Mouse (Mus musculus): ENCODE data around the gene Tef.

The Tef gene

DNA sequence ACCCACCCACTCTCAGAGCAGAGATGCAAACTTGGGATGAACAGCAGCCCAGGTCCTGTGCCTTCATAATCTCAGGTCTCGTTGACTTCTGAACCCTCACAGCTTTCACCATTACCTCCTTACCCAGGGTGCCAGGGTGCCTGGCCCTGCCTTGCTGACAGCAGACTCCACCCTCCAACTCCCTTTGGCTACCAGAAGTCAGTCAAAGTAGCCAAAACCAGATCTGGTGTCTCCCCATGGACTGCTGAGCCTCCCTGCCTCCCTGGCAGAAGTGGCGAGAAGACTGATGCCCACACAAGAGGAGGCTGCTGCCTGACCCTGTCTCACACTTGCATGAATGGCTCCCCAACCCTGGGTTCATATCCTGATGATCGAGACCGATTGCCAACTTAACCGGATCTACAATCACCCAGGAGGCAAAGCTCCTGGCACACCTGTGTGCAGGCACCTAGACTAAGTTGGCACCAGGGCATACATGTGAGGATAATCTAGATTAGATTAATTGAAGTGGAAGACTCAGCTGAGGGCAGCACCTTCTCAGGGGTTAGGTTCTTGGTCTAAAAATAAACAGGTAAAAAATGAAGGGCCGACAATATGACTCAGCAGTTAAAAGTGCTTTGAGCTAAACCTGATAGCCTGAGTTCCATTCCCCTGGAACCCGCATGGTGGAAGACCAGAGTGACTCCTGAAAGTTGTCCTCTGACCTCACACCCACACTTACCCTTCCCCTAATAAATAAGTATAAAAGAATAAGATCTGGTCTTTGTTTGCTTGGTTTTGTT, 26.4 kb downstream of the Tef start:
- DNase-seq (ENCODE audit: low spot score): no peak

DNA sequence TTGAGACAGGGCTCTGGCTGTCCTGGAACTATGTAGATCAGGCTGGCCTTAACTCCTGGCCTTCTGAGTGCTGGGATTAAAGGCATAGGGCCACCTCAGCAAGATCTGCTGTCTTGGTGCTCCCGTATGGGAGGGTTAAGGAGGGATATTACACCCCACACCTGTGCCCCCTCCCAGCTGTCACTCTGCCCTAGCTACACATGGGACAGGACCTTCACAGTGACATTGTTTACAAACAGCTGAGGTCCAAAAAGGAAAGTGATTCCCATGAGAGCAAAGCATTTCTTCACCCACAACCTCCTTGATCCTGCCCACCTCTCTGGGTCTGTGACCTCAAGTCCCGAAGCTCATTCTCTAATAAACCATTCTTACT, 27.0 kb downstream of the Tef start:
- DNase-seq (ENCODE audit: low spot score): no peak

- DNase-seq (ENCODE audit: low spot score): no peak
Observed at GRCm38 (mm10) chr15:81830530-81830929, 28.3 kb downstream of the Tef start.

DNA sequence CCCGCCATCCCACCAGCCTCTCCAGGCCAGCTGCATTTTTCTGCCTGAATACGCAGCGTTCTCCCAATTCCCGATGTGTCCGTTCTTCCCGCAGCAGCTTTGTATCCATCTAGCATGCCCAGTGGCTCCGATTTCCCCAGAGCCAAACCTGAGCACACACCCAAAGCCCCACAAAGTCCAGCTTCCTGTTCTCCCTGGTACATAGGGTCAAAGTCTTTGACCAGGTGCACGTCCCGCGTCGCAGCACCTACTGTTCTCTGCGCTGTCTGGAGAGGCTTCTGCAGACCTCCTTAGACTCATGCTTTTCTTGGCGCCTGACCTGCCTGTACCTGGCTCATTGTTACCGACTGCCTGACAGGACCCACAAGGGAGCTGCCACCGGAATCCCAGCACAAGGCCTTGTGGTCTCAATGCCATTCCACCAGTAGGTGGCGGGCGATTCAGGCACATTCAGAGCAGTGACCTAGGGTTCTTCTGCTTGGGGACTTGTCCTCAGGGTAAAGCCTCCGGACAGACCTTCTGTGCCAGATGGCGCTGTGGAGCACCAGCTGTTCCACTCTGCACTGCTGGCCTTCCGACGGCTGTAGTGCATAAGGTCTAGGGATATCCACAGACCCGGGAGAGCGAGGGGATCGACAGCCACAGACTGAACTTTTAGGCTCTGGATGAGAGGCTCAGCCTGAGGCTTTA, 29.1 kb downstream of the Tef start:
- peak; percentile 85 for DNase-seq (ENCODE audit: low spot score)

DNA sequence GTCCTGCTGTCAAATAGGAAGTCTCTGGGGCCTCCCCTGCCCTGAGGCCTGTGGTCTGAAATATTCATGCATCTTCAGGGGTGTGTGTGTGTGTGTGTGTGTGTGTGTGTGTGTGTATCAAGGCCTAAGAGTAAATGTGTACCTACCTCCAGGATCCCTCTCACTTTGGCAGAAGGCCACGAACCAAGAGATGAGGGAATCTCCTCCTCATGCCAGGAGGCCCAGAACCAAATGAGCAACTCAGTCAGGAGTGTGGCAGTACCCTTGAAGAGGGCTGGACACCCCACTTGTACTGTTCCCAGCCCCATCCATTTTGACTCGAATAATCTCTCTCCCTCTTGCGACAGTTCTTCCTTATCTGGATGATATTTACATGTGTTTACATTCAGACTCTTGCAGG, 30.0 kb downstream of the Tef start:
- no peak for DNase-seq (ENCODE audit: low spot score)

GRCm38 (mm10) chr15:81833481-81833880, 31.3 kb downstream of the Tef start:
- no peak for DNase-seq (ENCODE audit: low spot score)

- no peak for DNase-seq (ENCODE audit: low spot score)
Observed at GRCm38 (mm10) chr15:81834171-81834841, 32.1 kb downstream of the Tef start.

DNA sequence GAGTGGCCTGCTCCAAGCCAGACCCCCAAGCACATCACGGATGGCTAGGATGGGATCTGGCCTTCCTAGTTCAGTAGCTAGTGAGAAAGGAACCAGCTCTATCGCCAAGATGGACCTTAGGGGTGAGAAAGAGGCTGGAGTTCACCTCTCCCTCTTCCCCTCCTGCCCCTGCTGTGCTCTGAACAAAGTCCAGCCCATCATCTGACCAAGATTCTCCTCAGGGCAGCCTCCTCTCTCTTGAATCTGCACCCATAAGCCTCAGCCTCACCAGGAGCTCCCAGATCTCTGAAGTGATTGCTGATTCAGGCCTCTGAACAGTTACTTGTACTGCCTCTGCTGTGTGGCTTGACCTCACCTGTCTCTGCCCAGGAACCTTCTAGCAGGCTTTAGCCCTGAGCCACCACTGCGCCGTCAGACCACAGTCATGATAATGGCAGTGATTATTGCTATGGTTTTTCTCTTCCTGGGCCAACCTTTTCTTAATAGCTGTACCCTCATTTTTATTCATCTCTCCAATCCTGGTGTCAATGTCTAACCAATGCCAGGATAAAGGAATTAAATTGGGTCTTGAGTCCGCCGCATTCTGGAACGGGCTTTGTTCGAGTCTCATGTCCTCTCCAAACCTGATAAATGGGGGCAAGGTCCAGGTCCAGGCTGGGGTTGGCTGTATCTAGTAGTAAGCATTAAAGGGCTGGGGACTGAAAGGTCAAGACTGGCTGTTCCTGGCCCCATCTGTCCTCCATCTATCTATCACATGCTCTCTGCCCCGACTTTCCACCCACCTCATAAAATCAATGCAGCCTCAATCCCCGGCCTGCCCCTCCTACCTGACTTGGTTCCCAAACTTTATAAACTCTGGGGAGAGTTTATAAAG, 33.0 kb downstream of the Tef start:
- DNase-seq (ENCODE audit: low spot score): no peak

DNA sequence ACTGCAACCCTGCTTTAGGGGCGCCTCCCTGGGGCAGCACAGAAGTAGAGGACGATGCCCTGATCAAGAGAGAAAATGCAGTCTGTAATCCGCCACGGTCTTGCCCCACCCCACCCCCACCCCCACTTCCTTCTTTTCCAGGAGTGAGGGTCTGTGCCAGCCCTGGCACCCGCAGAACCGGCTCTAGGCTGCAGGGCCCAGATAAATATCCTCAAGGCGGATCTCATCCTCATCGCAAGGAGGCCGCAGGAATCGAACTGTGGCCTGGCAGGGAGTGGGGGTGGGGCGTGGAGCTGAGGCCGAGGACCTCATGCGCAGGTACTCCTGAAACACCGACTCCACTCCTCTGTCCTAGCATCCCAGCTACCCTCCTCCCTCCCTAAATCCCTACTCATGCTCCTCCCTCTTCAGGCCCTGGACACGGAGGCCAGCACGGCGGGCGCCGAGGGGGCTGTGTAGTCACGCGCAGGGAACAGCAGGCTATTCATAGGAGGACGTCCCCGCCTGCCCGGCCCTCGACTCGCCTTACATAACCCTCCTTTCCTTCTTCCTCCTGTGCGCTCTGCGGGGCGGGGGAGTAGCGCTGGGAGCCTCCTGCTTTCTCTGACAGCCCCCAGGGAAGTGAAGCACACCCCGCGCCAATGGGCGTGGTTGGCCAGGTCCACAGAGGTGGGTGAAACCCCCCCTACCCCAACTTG, 34.1 kb downstream of the Tef start:
- DNase-seq (ENCODE audit: low spot score): peak; percentile 83

GRCm38 (mm10) chr15:81836966-81837920, 35.0 kb downstream of the Tef start:
- no peak for DNase-seq (ENCODE audit: low spot score)

DNA sequence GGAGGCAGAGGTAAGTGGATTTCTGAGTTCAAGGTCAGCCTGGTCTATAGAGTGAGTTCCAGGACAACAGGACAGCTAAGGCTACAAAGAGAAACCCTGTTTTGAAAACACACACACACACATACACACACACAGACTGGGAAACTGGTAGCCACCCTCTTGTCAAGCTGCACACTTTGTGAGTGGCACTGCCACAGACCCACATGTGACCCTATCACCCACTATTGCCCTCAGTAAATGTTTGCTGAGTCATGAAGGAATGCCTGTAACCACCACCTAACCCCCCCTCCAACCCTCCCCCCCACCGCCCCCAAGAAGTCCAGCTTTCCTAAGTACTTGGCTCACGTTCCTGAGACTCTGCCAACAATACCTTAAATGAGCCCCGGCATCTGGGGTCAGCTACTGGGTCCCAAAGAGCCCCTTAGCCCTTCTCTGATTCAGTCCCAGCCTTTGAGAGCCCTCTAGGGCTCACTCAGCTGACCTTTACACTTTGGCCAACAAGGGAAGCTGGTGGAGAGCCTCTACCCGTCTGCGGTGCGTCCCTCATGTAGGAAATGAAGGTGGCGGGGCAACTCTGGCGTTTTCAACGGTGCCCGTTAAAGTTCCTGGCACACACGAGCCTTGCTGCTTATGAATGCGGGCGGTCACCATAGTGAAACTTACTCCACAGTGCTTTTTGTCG, 36.5 kb downstream of the Tef start:
- no peak for DNase-seq (ENCODE audit: low spot score)

- peak; percentile 67 for DNase-seq (ENCODE audit: low spot score)
Observed at GRCm38 (mm10) chr15:81839634-81840033, 37.4 kb downstream of the Tef start.

DNA sequence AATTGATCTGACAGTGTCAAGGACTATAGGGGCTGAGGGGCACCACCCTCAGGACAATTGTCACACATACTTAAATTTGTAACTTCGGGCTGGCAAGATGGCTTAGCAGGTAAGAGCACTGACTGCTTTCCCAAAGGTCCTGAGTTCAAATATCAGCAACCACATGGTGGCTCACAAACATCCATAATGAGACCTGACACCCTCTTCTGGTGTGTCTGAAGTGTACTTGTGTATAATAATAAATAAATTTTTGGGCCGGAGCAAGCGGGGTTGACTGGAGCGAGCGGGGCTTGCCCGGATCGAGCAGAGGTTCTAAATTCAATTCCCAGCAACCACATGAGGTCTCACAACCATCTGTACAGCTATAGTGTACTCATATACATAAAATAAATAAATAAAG, 38.1 kb downstream of the Tef start:
- DNase-seq (ENCODE audit: low spot score): no peak

DNA sequence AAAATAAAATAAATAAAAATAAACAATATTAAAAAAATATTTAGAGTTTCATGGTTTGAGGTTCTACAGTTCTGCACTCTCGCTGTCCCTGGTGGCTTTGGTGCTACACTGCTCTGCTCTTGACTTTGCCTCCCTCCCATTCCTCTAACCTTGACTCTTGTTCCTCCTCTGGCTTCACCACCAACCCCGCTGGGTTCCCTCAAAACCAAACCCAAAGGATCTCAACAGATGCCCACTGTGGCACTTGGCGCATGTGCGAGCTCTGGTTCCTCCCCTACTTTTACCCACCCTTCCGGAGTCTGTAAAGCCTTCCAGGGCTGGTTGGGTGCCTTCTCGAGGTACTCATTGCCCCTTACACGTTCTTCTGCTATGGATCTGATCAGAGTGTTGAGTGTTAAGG, 40.1 kb downstream of the Tef start:
- no peak for DNase-seq (ENCODE audit: low spot score)

GRCm38 (mm10) chr15:81845033-81845625, 42.9 kb downstream of the Tef start:
- DNase-seq (ENCODE audit: low spot score): no peak

- DNase-seq (ENCODE audit: low spot score): peak; percentile 37
Observed at GRCm38 (mm10) chr15:81845724-81846123, 43.5 kb downstream of the Tef start.

DNA sequence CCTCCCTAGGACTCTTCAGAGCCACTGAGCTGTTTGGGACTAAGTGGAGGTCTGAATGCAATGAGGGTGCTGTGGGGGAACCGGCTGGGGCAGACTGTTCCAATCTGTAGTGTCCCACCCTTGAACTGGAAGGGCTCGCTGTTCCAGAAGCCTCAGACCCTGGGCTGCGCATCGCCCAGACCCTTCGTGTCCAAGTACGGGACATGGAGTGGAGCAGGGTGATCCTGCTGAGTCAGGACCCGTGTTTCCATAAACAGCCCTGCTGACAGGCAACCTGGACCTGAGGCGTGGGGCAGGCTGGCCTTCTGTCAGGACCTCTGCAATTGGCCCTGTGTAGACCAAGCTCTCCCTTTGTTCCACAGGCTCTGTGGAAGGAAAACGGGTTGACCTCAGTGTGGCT, 44.5 kb downstream of the Tef start:
- no peak for DNase-seq (ENCODE audit: low spot score)

- DNase-seq (ENCODE audit: low spot score): no peak
Observed at GRCm38 (mm10) chr15:81847161-81847560, 44.9 kb downstream of the Tef start.

- no peak for DNase-seq (ENCODE audit: low spot score)
Observed at GRCm38 (mm10) chr15:81847861-81848260, 45.6 kb downstream of the Tef start.

All from ovary, adult 18-20 months (tissue).